ENCODE assay signal across 18 mouse cellular contexts in genomic region chr17:26995006-26995405, GRCm38 (mm10). TPM values are rescaled to one million over a fixed set of nuclear protein-coding genes. Genes with fewer than 3 reads are reported as not detected.
A peak's percentile ranks its signal among the peaks of the same experiment; 100 is the strongest.
DNase-seq lines count a peak whose midpoint lies in the region; ATAC-seq lines count a peak whose summit lies in the region.
"Had no signal": no experiment of that assay in that cellular context is flagged by ENCODE, and none has a peak within 500 bp of the region (broad histone marks: within the 10 kb centered on the region; RNA-seq: fewer than 3 reads in every experiment).

No protein-coding gene starts in this region.

- no peak overlapping the region for H3K9ac ChIP-seq in heart, embryonic 14.5 days (ENCODE audit: low read length)
- no peak overlapping the region for H3K9ac ChIP-seq in liver, embryonic 15.5 days
- no peak overlapping the region for H3K9ac ChIP-seq in liver, embryonic 12.5 days
- H3K9ac ChIP-seq: liver, embryonic 14.5 days; midbrain, embryonic 13.5 days had no signal

- H3K4me3 ChIP-seq in heart, embryonic 14.5 days (ENCODE audit: control insufficient read depth in 1 of 2, insufficient read depth in 1 of 2, low read depth in 1 of 2, low read length in 2 of 2): no peak overlapping the region
- no peak overlapping the region for H3K4me3 ChIP-seq in liver, embryonic 15.5 days (replicated peaks)
- H3K4me3 ChIP-seq in liver, embryonic 12.5 days: no peak overlapping the region
- H3K4me3 ChIP-seq: midbrain, embryonic 13.5 days had no signal

- 77% methylated on average over 6 of the region's 6 CpGs for WGBS in heart, embryonic 14.5 days
- 46% methylated on average over 6 of the region's 6 CpGs for WGBS in liver, embryonic 15.5 days (ENCODE audit: insufficient replicate concordance)
- WGBS in liver, embryonic 12.5 days (ENCODE audit: insufficient replicate concordance): 65% methylated on average over 6 of the region's 6 CpGs

- peaks cover 18% of the 10 kb centered on the region in 2 experiments for H3K4me1 ChIP-seq in heart, embryonic 14.5 days (ENCODE audit: control insufficient read depth in 2 of 2, insufficient read depth in 2 of 2, low read length in 2 of 2)
- H3K4me1 ChIP-seq in liver, embryonic 15.5 days (replicated peaks): peaks cover 11% of the 10 kb centered on the region; the same call in 1 of the 2 replicates
- peaks cover 20% of the 10 kb centered on the region for H3K4me1 ChIP-seq in liver, embryonic 12.5 days
- H3K4me1 ChIP-seq: midbrain, embryonic 13.5 days had no signal

- 0 out of 2 replicates have a peak overlapping the region, but pooled peaks have one; percentile 6 for H3K4me2 ChIP-seq in heart, embryonic 14.5 days (ENCODE audit: low read length)
- H3K4me2 ChIP-seq in liver, embryonic 15.5 days: no peak overlapping the region
- no peak overlapping the region for H3K4me2 ChIP-seq in liver, embryonic 12.5 days
- H3K4me2 ChIP-seq: midbrain, embryonic 13.5 days had no signal

- ATAC-seq in heart, embryonic 14.5 days (ENCODE audit: insufficient number of reproducible peaks, insufficient read depth, low FRiP score, low read depth): no peak
- ATAC-seq in liver, embryonic 15.5 days (ENCODE audit: insufficient read depth): peak; percentile 25; the same call in 1 of the 2 replicates
- ATAC-seq in liver, embryonic 12.5 days: no peak
- ATAC-seq: CD4-positive, CD25-positive, alpha-beta regulatory T cell, adult 4 months; hindbrain, postnatal 0 days; midbrain, embryonic 13.5 days; Patski had no signal

- no peaks in the 10 kb centered on the region for H3K36me3 ChIP-seq in heart, embryonic 14.5 days (ENCODE audit: control insufficient read depth, insufficient read depth, low read length)
- H3K36me3 ChIP-seq in liver, embryonic 15.5 days (replicated peaks): no peaks in the 10 kb centered on the region
- H3K36me3 ChIP-seq in liver, embryonic 12.5 days: no peaks in the 10 kb centered on the region
- H3K36me3 ChIP-seq: midbrain, embryonic 13.5 days had no signal

- no peak for DNase-seq in heart, postnatal 25 days (ENCODE audit: low spot score)
- DNase-seq in R1 (ENCODE audit: low read depth, low spot score): peak; percentile 60
- DNase-seq in lung, postnatal 36 days: peak; percentile 34
- no peak for DNase-seq in frontal cortex, postnatal 25 days (ENCODE audit: low spot score in 2 of 2)
- no peak for DNase-seq in thymus, adult 18-20 months
- DNase-seq: cerebellum, adult 2 months; embryo, embryonic 11 days; layer of hippocampus, adult 9-11 months; right cerebral cortex, postnatal 4 days; thymus, postnatal 25 days had no signal

- intact Hi-C loops in heart, postnatal 25 days (cut with DNase I): no loop called here

- H3K27ac ChIP-seq in heart, embryonic 14.5 days (replicated peaks in 1 of 2; ENCODE audit: control insufficient read depth in 1 of 2, insufficient read depth in 1 of 2, low read depth in 2 of 2, low read length in 2 of 2): peak overlapping the region; percentile 56 to 64; a peak in 2 of 4 replicates
- no peak overlapping the region for H3K27ac ChIP-seq in liver, embryonic 15.5 days (replicated peaks)
- H3K27ac ChIP-seq in liver, embryonic 12.5 days: no peak overlapping the region
- H3K27ac ChIP-seq: hindbrain, postnatal 0 days; liver, embryonic 14.5 days; midbrain, embryonic 13.5 days had no signal

- H3K9me3 ChIP-seq in heart, embryonic 14.5 days (ENCODE audit: control insufficient read depth, low read length): no peaks in the 10 kb centered on the region
- H3K9me3 ChIP-seq in liver, embryonic 15.5 days (replicated peaks): no peaks in the 10 kb centered on the region
- H3K9me3 ChIP-seq in liver, embryonic 12.5 days (replicated peaks): no peaks in the 10 kb centered on the region
- H3K9me3 ChIP-seq: midbrain, embryonic 13.5 days had no signal

- no peaks in the 10 kb centered on the region for H3K27me3 ChIP-seq in heart, embryonic 14.5 days (ENCODE audit: control insufficient read depth, insufficient read depth, low read length)
- no peaks in the 10 kb centered on the region for H3K27me3 ChIP-seq in liver, embryonic 15.5 days
- H3K27me3 ChIP-seq in liver, embryonic 12.5 days (replicated peaks): no peaks in the 10 kb centered on the region
- H3K27me3 ChIP-seq: midbrain, embryonic 13.5 days; Patski had no signal

RNA-seq across cellular contexts. Expression of gene Zbtb9, which starts 22.0 kb away (rescaled TPM):
- polyA plus RNA-seq in heart, embryonic 14.5 days (2014; fragmentation: Nextera tagmentation; extraction: Ambion mirVana): 6.8 TPM in 2 replicates
- total RNA-seq in heart, postnatal 25 days (2021): 1 to 10 TPM; 2.9 to 3.8 TPM
- 5.0 and 5.8 TPM in 2 replicates for polyA plus RNA-seq in liver, embryonic 15.5 days (2015; fragmentation: Nextera tagmentation; extraction: Ambion mirVana)
- polyA plus RNA-seq in liver, embryonic 12.5 days (2016; fragmentation: Nextera tagmentation; extraction: Ambion mirVana): 8.9 and 9.2 TPM in 2 replicates

RNA-seq across cellular contexts. Expression of gene Bak1, which starts 33.8 kb away (rescaled TPM):
- 8.2 and 10.5 TPM in 2 replicates for polyA plus RNA-seq in heart, embryonic 14.5 days (2014; fragmentation: Nextera tagmentation; extraction: Ambion mirVana)
- 10 to 100 TPM; 18.2 to 24.2 TPM for total RNA-seq in heart, postnatal 25 days (2021)
- polyA plus RNA-seq in liver, embryonic 15.5 days (2015; fragmentation: Nextera tagmentation; extraction: Ambion mirVana): 2.0 and 2.1 TPM in 2 replicates
- 2.7 and 3.2 TPM in 2 replicates for polyA plus RNA-seq in liver, embryonic 12.5 days (2016; fragmentation: Nextera tagmentation; extraction: Ambion mirVana)

RNA-seq across cellular contexts. Expression of gene Syngap1, which starts 54.0 kb away (rescaled TPM):
- 1.5 TPM in 2 replicates for polyA plus RNA-seq in heart, embryonic 14.5 days (2014; fragmentation: Nextera tagmentation; extraction: Ambion mirVana)
- total RNA-seq in heart, postnatal 25 days (2021): 1 to 10 TPM; 5.3 to 5.5 TPM
- 0.21 and 0.28 TPM in 2 replicates for polyA plus RNA-seq in liver, embryonic 15.5 days (2015; fragmentation: Nextera tagmentation; extraction: Ambion mirVana)
- 0.29 and 0.36 TPM in 2 replicates for polyA plus RNA-seq in liver, embryonic 12.5 days (2016; fragmentation: Nextera tagmentation; extraction: Ambion mirVana)
- polyA plus RNA-seq: CD4-positive, CD25-positive, alpha-beta regulatory T cell, adult 4 months had no signal

RNA-seq across cellular contexts. Expression of gene Cuta, which starts 55.6 kb away (rescaled TPM):
- polyA plus RNA-seq in heart, embryonic 14.5 days (2014; fragmentation: Nextera tagmentation; extraction: Ambion mirVana): 156 and 173 TPM in 2 replicates
- 10 to 100 TPM; 91.4 to 92.5 TPM for total RNA-seq in heart, postnatal 25 days (2021)
- polyA plus RNA-seq in liver, embryonic 15.5 days (2015; fragmentation: Nextera tagmentation; extraction: Ambion mirVana): 85.9 and 86.7 TPM in 2 replicates
- polyA plus RNA-seq in liver, embryonic 12.5 days (2016; fragmentation: Nextera tagmentation; extraction: Ambion mirVana): 119 and 129 TPM in 2 replicates

Comparison
In these comparisons a context has a peak if more than half of its experiments do, and no peak if none do; other contexts are left out.
1. H3K27ac ChIP-seq: peak in heart, embryonic 14.5 days (2 of 2); none in liver, embryonic 15.5 days (single experiment) and liver, embryonic 12.5 days (single experiment).
2. DNase-seq: peak in R1 (single experiment) and lung, postnatal 36 days (single experiment); none in heart, postnatal 25 days (single experiment), frontal cortex, postnatal 25 days (0 of 2) and thymus, adult 18-20 months (0 of 2).